Mouse (Mus musculus) E14TG2a.4 (cell line): Measurements from ENCODE around the gene 4930502E18Rik.

ENCODE experiments used
- CTCF ChIP-seq: conservative IDR thresholded peaks from 2 replicates; pipeline ENCODE4 v1.5.1; 2014; ENCODE audit warnings: low read length
- NANOG ChIP-seq: IDR thresholded peaks from 2 replicates; pipeline ENCODE4 v1.6.1; 2014; ENCODE audit warnings: borderline replicate concordance, low read length, mixed read lengths
- POU5F1 ChIP-seq: IDR thresholded peaks from 2 replicates; pipeline ENCODE4 v1.6.1; 2014; ENCODE audit warnings: low read length, borderline replicate concordance

- TF ChIP-seq CTCF (no peak), POU5F1 (no peak), NANOG (no peak)
These were observed 8.1 kb upstream of the 4930502E18Rik start for GRCm38 (mm10) chrX:53716323-53717182.
